Mouse (Mus musculus): ENCODE measurements around the gene Tsga10ip.

Tsga10ip gene

GRCm38 (mm10) chr19:5402293-5402692 lies at the start of gene Tsga10ip:
TSS of gene Tsga10ip (minus strand) at chr19:5402526.
- no peak for DNase-seq (ENCODE audit: low read depth, low spot score)

GRCm38 (mm10) chr19:5451766-5452165 lies 49.4 kb upstream of the Tsga10ip start:
- DNase-seq (ENCODE audit: low read depth, low spot score): no peak

- no peak for DNase-seq (ENCODE audit: low read depth, low spot score)
Measured at GRCm38 (mm10) chr19:5449673-5450072, 47.3 kb upstream of the Tsga10ip start.

- DNase-seq (ENCODE audit: low read depth, low spot score): no peak
Measured at GRCm38 (mm10) chr19:5448354-5449150, 46.2 kb upstream of the Tsga10ip start.

- peak; percentile 82 for DNase-seq (ENCODE audit: low read depth, low spot score)
Measured at GRCm38 (mm10) chr19:5447515-5448353, 45.4 kb upstream of the Tsga10ip start, which contains the start of gene Fosl1. TSS of gene Fosl1 (plus strand) at chr19:5447547.

- no peak for DNase-seq (ENCODE audit: low read depth, low spot score)
Measured at GRCm38 (mm10) chr19:5445747-5446146, 43.4 kb upstream of the Tsga10ip start.

GRCm38 (mm10) chr19:5444954-5445353 lies 42.6 kb upstream of the Tsga10ip start:
- no peak for DNase-seq (ENCODE audit: low read depth, low spot score)

GRCm38 (mm10) chr19:5444371-5444908 lies 42.1 kb upstream of the Tsga10ip start:
- DNase-seq (ENCODE audit: low read depth, low spot score): no peak

GRCm38 (mm10) chr19:5433951-5434350 lies 31.6 kb upstream of the Tsga10ip start:
- no peak for DNase-seq (ENCODE audit: low read depth, low spot score)

GRCm38 (mm10) chr19:5432992-5433852 lies 30.9 kb upstream of the Tsga10ip start:
- peak; percentile 23 for DNase-seq (ENCODE audit: low read depth, low spot score)

- DNase-seq (ENCODE audit: low read depth, low spot score): peak; percentile 33
Measured at GRCm38 (mm10) chr19:5431911-5432464, 29.7 kb upstream of the Tsga10ip start.

GRCm38 (mm10) chr19:5430408-5430807 lies 28.1 kb upstream of the Tsga10ip start:
- DNase-seq (ENCODE audit: low read depth, low spot score): no peak

- no peak for DNase-seq (ENCODE audit: low read depth, low spot score)
Measured at GRCm38 (mm10) chr19:5429806-5430205, 27.5 kb upstream of the Tsga10ip start.

GRCm38 (mm10) chr19:5429219-5429618 lies 26.9 kb upstream of the Tsga10ip start:
- no peak for DNase-seq (ENCODE audit: low read depth, low spot score)

GRCm38 (mm10) chr19:5428083-5428482 lies 25.8 kb upstream of the Tsga10ip start:
- DNase-seq (ENCODE audit: low read depth, low spot score): peak; percentile 49

- no peak for DNase-seq (ENCODE audit: low read depth, low spot score)
Measured at GRCm38 (mm10) chr19:5426640-5427290, 24.4 kb upstream of the Tsga10ip start.

- DNase-seq (ENCODE audit: low read depth, low spot score): no peak
Measured at GRCm38 (mm10) chr19:5425906-5426565, 23.7 kb upstream of the Tsga10ip start.

- peak; percentile 99 for DNase-seq (ENCODE audit: low read depth, low spot score)
Measured at GRCm38 (mm10) chr19:5424782-5425741, 22.7 kb upstream of the Tsga10ip start, which contains the start of the genes Drap1 and AI837181. TSS of gene Drap1 (minus strand) at chr19:5424979. TSS of gene AI837181 (plus strand) at chr19:5425144.
